Mouse (Mus musculus) liver, postnatal 0 days (tissue): ENCODE measurements around the gene Gm17019.
"Not testable (repeated sequence)": the region's sequence is repeated elsewhere in the genome, so short reads cannot be mapped to it uniquely, and the experiment has no call there.

Experiments used
- CTCF ChIP-seq: sonication (generic); IDR thresholded peaks from 2 replicates; pipeline ENCODE4 v1.5.1; 2016; ENCODE audit warnings: antibody characterized with exemption, low read depth
- EP300 ChIP-seq: IDR thresholded peaks from 2 replicates; pipeline ENCODE4 v1.6.1; 2016; ENCODE audit warnings: antibody characterized with exemption, low read depth, mild to moderate bottlenecking

GRCm38 (mm10) chr5:15054151-15055025, 21.6 kb upstream of the Gm17019 start:
- TF ChIP-seq CTCF, EP300: not testable (repeated sequence)
